Mouse (Mus musculus) Patski (cell line): ENCODE data around the gene Upk1a. TPM values are rescaled to one million over a fixed set of nuclear protein-coding genes. Genes with fewer than 3 reads are reported as not detected.

ENCODE experiments used
- ATAC-seq: fragments of 100-300 bp; one replicate; pipeline ENCODE4 v1.8.0; 2021
- CTCF ChIA-PET: fragments of 350-600 bp; sonication (Branson Sonifier 250); formaldehyde crosslinking; loops from one replicate; lab custom pipeline; 2022; ENCODE audit warnings: inconsistent platforms; lab: Charles Lee
- POLR2A ChIA-PET: fragments of 350-600 bp; sonication (Branson Sonifier 250); formaldehyde crosslinking; loops from one replicate; lab custom pipeline; 2022; ENCODE audit warnings: antibody characterized with exemption, inconsistent platforms; lab: Charles Lee
- DNase-seq: peaks from one replicate; pipeline ENCODE4 v3.0.0-alpha.2; 2011; ENCODE audit warnings: low read depth, low spot score
- H3K27me3 ChIP-seq: fragments of 371-371 bp; one replicate; pipeline ENCODE4 v1.5.1; 2021
- CTCF ChIP-seq: fragments of 100-300 bp; IDR thresholded peaks from one replicate; pipeline ENCODE4 v1.5.1; 2021
- in situ Hi-C: fragments of 300-500 bp; cut with MboI; formaldehyde crosslinking; loops from 3 replicates; pipeline ENCODE4 v1.11.1; 2018; ENCODE audit warnings: low pct_unique_long_range_greater_than_20kb, mixed read lengths
- polyA plus RNA-seq: library from polyadenylated mRNA; unstranded; gene quantifications from one replicate; pipeline ENCODE4 v1.2.3, GENCODE M21; 2021

Gene Upk1a
- polyA plus RNA-seq, 1 experiment from 2014 or later = 0.47 TPM

DNA sequence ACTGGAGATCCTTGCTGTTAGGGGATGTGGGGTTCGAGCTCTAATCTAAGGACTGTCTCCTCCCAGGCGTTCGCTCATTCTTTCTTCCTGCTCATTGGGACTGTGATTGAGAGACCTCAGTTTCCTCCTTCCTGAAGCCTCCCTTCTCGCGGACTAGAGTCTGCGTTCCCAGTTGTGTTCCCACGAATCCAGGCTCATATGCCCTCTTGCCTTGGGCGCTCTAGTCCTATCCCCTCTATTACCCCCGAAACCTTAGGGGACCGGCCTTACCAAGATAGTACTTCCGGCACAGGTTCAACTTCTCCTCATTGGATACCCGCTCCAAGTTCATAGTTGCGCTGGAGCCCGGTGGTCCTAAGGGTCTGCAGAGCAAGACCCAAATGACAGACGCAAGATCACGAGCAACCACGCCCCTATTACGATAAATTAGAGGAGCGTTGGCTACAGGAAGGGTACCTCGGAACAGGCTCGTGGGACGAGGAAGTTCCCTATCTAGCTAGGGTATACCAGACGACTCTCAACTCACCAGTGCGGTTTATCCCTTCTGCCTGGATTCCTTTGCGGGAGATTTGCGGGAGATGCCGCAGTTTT lies 50.0 kb downstream of the Upk1a start:
- H3K27me3 ChIP-seq = no peaks in the 10 kb centered on the region
- no peak for DNase-seq
- ChIA-PET POLR2A (interaction anchor here (1.1 kb wide), 1 partner anchor 10 kb away, joined by 3 read pairs; no protein-coding TSS in a partner anchor), CTCF (no interaction called here)
- TF ChIP-seq CTCF = no peak
- in situ Hi-C loops = no loop called here
- no peak for ATAC-seq

DNA sequence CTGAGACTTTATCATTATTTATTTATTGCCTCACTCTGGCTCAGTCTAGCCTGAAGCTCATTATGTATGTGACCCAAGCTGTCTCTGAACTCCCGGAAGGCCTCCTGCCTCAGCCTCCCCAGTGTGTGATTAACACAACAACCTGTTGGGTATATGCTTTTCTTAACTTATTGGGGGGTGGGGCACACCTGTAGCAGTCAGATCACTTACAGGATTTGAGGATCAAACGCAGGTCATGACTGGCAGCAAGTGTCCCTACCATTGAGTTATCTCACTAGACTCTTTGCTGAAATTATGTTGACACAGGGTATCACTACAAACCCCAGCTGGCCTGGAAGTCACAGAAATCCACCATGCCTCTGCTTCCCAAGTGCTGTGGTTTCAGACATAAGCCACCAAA lies 52.4 kb downstream of the Upk1a start:
- no peak for ATAC-seq
- POLR2A ChIA-PET = interaction anchor here (0.5 kb wide), 1 partner anchor 203 kb away, joined by 3 read pairs; no protein-coding TSS in a partner anchor
- in situ Hi-C loops = no loop called here

DNA sequence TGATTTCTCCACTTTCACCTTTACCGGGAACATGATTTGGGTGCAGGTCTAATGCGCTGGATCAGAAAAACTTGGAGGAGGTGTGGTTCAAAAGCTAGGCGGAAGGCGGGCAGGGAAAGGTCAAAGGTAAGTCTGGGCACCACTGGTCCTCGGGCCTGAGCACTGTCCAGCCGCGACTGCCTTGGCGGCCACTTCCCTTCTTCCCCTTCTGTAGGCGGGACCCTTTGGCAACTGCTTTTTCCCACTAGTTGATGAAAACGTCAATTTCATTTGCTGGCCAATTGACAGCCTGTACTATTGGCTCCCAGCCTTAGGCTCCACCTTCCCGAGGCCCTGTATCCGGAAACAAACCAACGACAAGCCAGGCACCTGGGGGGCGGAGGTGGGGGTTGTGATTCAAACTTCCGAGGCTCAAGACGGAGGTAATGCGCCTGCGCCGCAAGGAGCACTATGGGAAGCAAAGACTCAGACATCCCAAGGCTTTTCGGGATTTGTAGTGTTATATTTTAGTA lies 53.1 kb downstream of the Upk1a start, which contains the start of gene Lin37:
Gene Lin37 (minus strand): TSS at position 396 of the 512 bp plus-strand sequence.
- H3K27me3 ChIP-seq = no peaks in the 10 kb centered on the region
- ATAC-seq (peak; percentile 83), DNase-seq (peak; percentile 95)
- POLR2A ChIA-PET = interaction anchor here (0.5 to 1.5 kb wide), 3 partner anchors 8 to 202 kb away, joined by 3 read pairs; no protein-coding TSS in a partner anchor
- TF ChIP-seq CTCF = no peak
- in situ Hi-C loops = loop anchor here (10.0 kb wide), 1 partner anchor 1735 kb away; the partner anchor contains the start of gene Ech1
- CTCF ChIA-PET = no interaction called here

More for the DNA sequence above, 52.4 kb downstream of the Upk1a start:
- DNase-seq = no peak
- TF ChIP-seq CTCF = no peak
- no peaks in the 10 kb centered on the region for H3K27me3 ChIP-seq
- CTCF ChIA-PET = no interaction called here

DNA sequence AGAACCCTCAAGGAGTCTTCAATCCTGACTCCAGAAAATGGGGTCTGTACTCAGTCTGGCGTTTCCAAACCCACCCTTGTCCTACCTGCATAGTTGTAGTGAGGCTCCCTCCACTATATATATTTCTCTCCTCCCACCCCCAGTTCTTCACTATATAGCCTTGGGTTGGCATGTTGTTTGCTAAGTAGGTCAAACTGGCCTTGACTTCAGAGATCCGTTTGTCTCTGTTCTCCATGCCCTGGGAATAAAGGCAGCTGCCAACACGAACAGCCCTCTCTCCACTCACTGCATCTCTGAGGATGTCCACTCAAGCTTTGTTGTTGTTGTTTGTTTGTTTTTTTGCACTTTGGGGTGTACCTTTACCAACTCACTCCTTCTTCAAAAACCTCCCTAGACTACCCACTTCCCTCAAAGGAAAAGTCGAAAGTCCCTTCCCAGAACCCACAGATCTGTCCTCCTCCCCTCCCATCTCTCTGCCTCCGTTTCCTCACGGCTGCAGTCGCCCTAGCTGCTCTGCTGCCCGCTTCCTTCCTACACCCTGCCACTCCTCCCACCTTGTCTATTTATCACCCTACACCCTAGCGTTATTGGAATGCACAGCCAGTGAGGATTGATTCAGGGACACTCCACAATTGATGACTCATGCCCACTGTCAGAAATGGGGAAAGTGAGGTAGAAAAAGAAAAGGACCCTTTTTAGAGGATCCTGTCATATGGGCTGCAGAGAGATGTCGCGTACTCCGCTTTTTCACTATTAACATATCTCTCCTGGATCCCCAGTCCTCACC lies 53.8 kb downstream of the Upk1a start:
- no peak for TF ChIP-seq CTCF
- CTCF ChIA-PET = no interaction called here
- POLR2A ChIA-PET = interaction anchor here (1.1 to 1.5 kb wide), 2 partner anchors 9 to 19 kb away, joined by 3 read pairs; no protein-coding TSS in a partner anchor
- DNase-seq (no peak), ATAC-seq (no peak)
- no peaks in the 10 kb centered on the region for H3K27me3 ChIP-seq
- in situ Hi-C loops = loop anchor here (10.0 kb wide), 1 partner anchor 1734 kb away; the partner anchor contains the start of gene Ech1

DNA sequence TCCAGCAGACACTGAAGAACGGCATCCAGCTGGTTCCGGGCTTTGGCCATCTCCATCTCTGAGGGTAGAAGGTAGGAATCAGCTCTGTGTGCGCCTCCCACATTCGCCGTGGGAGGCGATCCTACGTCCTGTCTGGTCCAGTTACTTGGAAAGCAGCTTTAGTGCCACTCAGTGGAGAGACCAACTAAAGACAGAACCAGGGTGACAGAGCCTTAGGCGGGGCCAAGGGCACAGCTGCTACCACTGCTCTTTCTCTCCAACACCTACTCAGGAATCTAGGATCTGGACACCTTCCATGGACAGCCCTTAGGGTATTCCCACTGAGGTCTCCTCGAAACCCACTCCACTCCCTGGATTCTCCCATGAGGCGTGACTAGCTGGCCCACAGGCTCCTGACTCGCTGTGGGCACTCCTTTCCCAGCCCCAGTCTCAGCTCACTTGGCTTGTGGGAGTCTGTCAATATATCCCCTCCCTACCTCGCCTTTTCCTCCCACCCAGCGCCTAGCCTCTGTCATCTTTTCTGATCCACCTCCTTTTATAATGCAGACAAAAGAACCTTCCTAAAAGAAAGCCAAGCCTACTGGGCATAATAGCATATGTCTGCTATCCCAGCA lies 54.6 kb downstream of the Upk1a start:
- ChIA-PET POLR2A (interaction anchor here (1.2 to 1.5 kb wide), 3 partner anchors 10 to 30 kb away, joined by 3 to 5 read pairs (median 3); partner anchors contain the start of gene Kmt2b), CTCF (interaction anchor here (1.8 kb wide), 1 partner anchor 16 kb away, joined by 5 read pairs; no protein-coding TSS in a partner anchor)
- no peak for TF ChIP-seq CTCF
- in situ Hi-C loops = loop anchor here (10.0 kb wide), 1 partner anchor 1733 kb away; the partner anchor contains the start of gene Ech1
- H3K27me3 ChIP-seq = no peaks in the 10 kb centered on the region
- ATAC-seq (no peak), DNase-seq (no peak)

DNA sequence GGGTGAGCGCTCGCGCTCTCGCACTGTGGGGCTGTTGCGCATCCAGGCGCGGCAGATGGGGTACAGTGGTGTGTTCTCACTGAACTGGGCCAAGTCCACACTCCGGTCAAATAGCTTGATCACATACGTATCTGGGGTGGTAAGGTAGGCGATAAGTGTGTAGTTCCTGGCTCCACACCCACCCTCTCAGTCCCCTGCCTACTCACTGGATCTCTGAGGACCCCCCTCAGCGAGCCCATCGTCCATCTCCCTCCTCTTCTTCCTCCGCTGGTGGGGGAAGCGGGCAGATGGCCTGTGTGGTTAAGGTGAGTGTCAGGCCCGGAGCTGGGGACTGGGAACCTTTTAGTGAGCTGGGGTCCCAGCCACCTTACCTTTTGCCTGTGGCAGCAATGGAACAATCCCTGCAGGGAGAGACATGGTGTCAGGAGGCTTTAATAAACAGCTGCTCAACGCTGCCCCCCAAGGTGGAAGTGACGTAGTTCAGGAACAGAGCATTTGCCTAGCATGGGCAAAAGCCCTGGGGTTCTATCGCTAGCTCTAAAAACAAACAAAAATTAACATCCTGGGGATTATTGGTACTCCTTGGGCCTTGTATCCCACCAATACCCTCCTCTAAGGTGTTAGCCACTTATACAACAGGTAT lies 55.6 kb downstream of the Upk1a start:
- CTCF ChIA-PET = interaction anchor here (1.8 kb wide), 1 partner anchor 17 kb away, joined by 5 read pairs; no protein-coding TSS in a partner anchor
- ATAC-seq = no peak
- in situ Hi-C loops = loop anchor here (10.0 kb wide), 1 partner anchor 1732 kb away; the partner anchor contains the start of gene Ech1
- H3K27me3 ChIP-seq = no peaks in the 10 kb centered on the region
- no peak for TF ChIP-seq CTCF
- POLR2A ChIA-PET = interaction anchor here (1.2 to 1.3 kb wide), 2 partner anchors 19 to 31 kb away, joined by 3 to 5 read pairs; partner anchors contain the start of gene Kmt2b
- no peak for DNase-seq

DNA sequence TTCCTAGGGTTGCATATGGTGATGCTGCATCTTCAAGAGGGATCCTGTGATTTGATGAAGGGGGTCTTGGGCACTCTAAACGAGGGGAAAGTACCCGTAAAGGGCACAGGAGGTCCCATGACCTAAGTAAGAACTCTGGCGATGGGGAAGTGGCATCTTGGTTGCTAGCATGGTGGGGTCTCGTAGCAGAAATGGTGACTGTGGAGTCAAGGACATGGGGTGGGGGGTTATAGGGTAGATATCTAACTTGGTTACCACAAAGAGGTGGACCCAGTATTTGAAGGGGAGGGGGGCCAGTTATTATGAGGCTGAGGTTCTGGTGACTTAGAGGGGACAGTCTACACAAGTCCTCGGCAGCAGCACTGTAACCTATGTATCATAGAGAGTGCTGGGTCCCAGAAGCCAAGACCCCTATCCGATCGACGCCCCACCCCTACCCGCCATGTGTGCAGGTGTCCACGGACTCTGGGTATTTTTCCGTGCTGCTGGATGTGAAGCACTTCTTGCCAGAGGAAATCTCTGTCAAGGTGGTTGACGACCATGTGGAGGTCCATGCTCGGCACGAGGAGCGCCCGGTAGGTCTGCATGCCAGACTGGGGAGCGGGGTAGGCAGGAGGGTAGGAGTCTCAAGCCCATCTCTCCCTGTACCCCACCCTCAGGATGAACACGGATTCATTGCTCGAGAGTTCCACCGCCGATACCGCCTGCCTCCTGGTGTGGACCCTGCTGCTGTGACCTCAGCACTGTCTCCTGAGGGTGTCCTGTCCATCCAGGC lies 58.6 kb downstream of the Upk1a start:
- H3K27me3 ChIP-seq = no peaks in the 10 kb centered on the region
- no peak for ATAC-seq
- ChIA-PET POLR2A (no interaction called here), CTCF (interaction anchor here (1.8 kb wide), 1 partner anchor 18 kb away, joined by 6 read pairs; no protein-coding TSS in a partner anchor)
- in situ Hi-C loops = loop anchor here (10.0 kb wide), 1 partner anchor 1729 kb away; the partner anchor contains the start of gene Ech1
- no peak for DNase-seq
- no peak for TF ChIP-seq CTCF

Other genes starting within 250 kb of the Upk1a start
- gene Tyrobp, start 199.1 kb downstream of the Upk1a start, polyA plus RNA-seq = not detected
- gene Hcst, start 193.0 kb downstream of the Upk1a start, polyA plus RNA-seq = not detected
- 0.86 TPM for gene Nfkbid, start 191.1 kb downstream of the Upk1a start, polyA plus RNA-seq
- gene Aplp1, start 167.3 kb downstream of the Upk1a start, polyA plus RNA-seq = 104 TPM
- gene Kirrel2, start 155.2 kb downstream of the Upk1a start, polyA plus RNA-seq = not detected
- not detected for gene Nphs1, start 154.5 kb downstream of the Upk1a start, polyA plus RNA-seq
- gene Prodh2, start 119.2 kb downstream of the Upk1a start, polyA plus RNA-seq = 0.05 TPM
- 5.4 TPM for gene Arhgap33, start 77.8 kb downstream of the Upk1a start, polyA plus RNA-seq
- 29.8 TPM for gene Hspb6, start 60.7 kb downstream of the Upk1a start, polyA plus RNA-seq
- 19.5 TPM for gene Proser3, start 60.5 kb downstream of the Upk1a start, polyA plus RNA-seq
- 36.4 TPM for gene Lin37, start 53.0 kb downstream of the Upk1a start, polyA plus RNA-seq
- 47.8 TPM for gene U2af1l4, start 49.5 kb downstream of the Upk1a start, polyA plus RNA-seq
- 3.6 TPM for gene Gm49396, start 49.5 kb downstream of the Upk1a start, polyA plus RNA-seq
- gene Psenen, start 49.2 kb downstream of the Upk1a start, polyA plus RNA-seq = 104 TPM
- 1.0 TPM for gene Igflr1, start 47.4 kb downstream of the Upk1a start, polyA plus RNA-seq
- gene Kmt2b, start 24.1 kb downstream of the Upk1a start, polyA plus RNA-seq = 40.7 TPM
- gene Zbtb32, start 13.9 kb downstream of the Upk1a start, polyA plus RNA-seq = 1.9 TPM
- 1,119 TPM for gene Cox6b1, start 13.3 kb upstream of the Upk1a start, polyA plus RNA-seq
- not detected for gene Etv2, start 23.0 kb upstream of the Upk1a start, polyA plus RNA-seq
- gene Rbm42, start 37.5 kb upstream of the Upk1a start, polyA plus RNA-seq = 92.6 TPM
- 13.3 TPM for gene Haus5, start 52.1 kb upstream of the Upk1a start, polyA plus RNA-seq
- gene Pmis2, start 58.8 kb upstream of the Upk1a start, polyA plus RNA-seq = not detected
- gene 2200002J24Rik, start 86.1 kb upstream of the Upk1a start, polyA plus RNA-seq = 0.13 TPM
- gene Atp4a, start 99.4 kb upstream of the Upk1a start, polyA plus RNA-seq = not detected
- gene Tmem147, start 116.7 kb upstream of the Upk1a start, polyA plus RNA-seq = 177 TPM
- 0.46 TPM for gene Gapdhs, start 130.8 kb upstream of the Upk1a start, polyA plus RNA-seq
- 8.5 TPM for gene Sbsn, start 138.6 kb upstream of the Upk1a start, polyA plus RNA-seq
- 0.26 TPM for gene Dmkn, start 150.9 kb upstream of the Upk1a start, polyA plus RNA-seq
- not detected for gene Krtdap, start 175.0 kb upstream of the Upk1a start, polyA plus RNA-seq
- not detected for gene Ffar2, start 210.9 kb upstream of the Upk1a start, polyA plus RNA-seq
- gene Ffar3, start 243.3 kb upstream of the Upk1a start, polyA plus RNA-seq = not detected
- gene Ffar1, start 248.7 kb upstream of the Upk1a start, polyA plus RNA-seq = not detected